Mouse (Mus musculus) cerebellum, adult 2 months (tissue): ENCODE data around the gene Pygo1. TPM values are rescaled to one million over a fixed set of nuclear protein-coding genes. Genes with fewer than 3 reads are reported as not detected.

Experiments
- DNase-seq, 2 experiments: peaks; one replicate each; pipeline ENCODE4 v3.0.0; 2021
- H3K27ac ChIP-seq: fragments of 200-500 bp; 2 replicates; pipeline ENCODE4 v1.5.1; 2012; ENCODE audit warnings: low read length, control low read depth, inconsistent platforms; ENCODE audit not compliant: insufficient read depth
- H3K27me3 ChIP-seq: fragments of 200-500 bp; 2 replicates; pipeline ENCODE4 v1.6.1; 2012; ENCODE audit warnings: inconsistent platforms, mild to moderate bottlenecking, low read length, moderate library complexity; ENCODE audit not compliant: control insufficient read depth, insufficient read depth
- H3K4me1 ChIP-seq: fragments of 200-500 bp; 2 replicates; pipeline ENCODE4 v1.6.1; 2011; ENCODE audit warnings: low read length; ENCODE audit not compliant: control insufficient read depth, insufficient read depth
- H3K4me3 ChIP-seq: fragments of 200-500 bp; replicated peaks from 2 replicates; pipeline ENCODE3; 2011; ENCODE audit warnings: mild to moderate bottlenecking, low read depth, low read length, control low read depth; ENCODE audit not compliant: insufficient read depth
- CTCF ChIP-seq: fragments of 200-500 bp; IDR thresholded peaks from 2 replicates; pipeline ENCODE4 v1.5.1; 2011; ENCODE audit warnings: low read depth, mild to moderate bottlenecking, control low read depth, low read length, moderate library complexity, borderline replicate concordance; ENCODE audit not compliant: insufficient read depth
- POLR2A ChIP-seq: fragments of 200-500 bp; IDR thresholded peaks from 2 replicates; pipeline ENCODE4 v1.6.1; 2011; ENCODE audit warnings: low read length, control low read depth, borderline replicate concordance; ENCODE audit not compliant: insufficient read depth
- WGBS: fragments of 180-500 bp; shearing (Covaris S2); methylation state at CpG from one replicate; pipeline ENCODE4 v1.1.7; 2018; 5-methylcytosine and 5-hydroxymethylcytosine counted together
- polyA plus RNA-seq: library from polyadenylated mRNA; depleted of rRNA; stranded (reverse); fragments of >200 nt; gene quantifications from 2 replicates; pipeline ENCODE4 v1.2.3, GENCODE M21; 2012

Gene Pygo1
- polyA plus RNA-seq, 1 experiment, result 10.0 TPM

DNA sequence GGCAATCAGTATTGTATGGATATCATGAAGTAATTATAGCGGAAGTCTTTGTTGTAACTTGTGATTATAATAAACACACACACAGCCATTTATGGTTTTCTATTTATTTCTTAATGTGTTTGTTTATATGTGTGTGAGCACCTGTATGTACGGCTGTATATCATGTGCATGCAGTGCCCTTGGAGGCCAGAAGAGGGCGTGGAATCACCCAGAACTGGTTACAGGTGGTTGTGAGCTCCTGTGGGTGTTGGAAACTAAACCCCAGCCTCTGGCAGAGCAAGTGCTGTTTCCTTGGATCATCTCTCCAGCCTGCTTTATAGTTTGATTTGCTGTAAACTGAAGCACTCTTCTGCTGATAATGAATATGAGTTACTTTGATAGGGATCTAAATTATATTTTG is 18.0 kb downstream of the Pygo1 start:
- Histone ChIP-seq H3K4me3 (no peak overlapping the region), H3K4me1 (no peaks in the 10 kb centered on the region), H3K27ac (no peak overlapping the region), H3K27me3 (no peaks in the 10 kb centered on the region)
- TF ChIP-seq POLR2A (no peak), CTCF (0 out of 2 replicates have a peak, but pooled peaks have one; percentile 4)
- no peak for DNase-seq
- WGBS, result 65% methylated on average over 3 of the region's 3 CpGs

DNA sequence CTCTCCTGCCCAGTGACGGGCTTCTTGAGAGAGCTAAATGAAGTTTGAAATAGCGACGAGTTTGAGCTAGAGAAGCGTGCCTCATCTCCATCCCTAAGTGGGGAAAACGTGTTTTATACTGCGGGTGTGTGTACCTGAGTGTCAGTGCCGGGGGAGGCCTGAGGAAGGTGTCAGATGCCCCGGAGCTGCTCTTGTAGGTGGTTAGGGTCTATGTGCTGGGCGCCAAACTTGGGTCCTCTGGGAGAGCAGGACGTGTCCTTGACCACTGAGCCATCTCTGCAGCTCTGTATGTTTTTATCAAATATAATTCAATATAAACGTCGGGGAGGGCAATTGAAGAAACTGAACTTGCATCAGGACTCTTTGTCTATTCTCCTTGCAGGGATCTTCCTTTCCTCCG is 18.8 kb downstream of the Pygo1 start:
- WGBS, result 93% methylated on average over 13 of the region's 13 CpGs
- H3K4me1 ChIP-seq, result no peaks in the 10 kb centered on the region
- TF ChIP-seq CTCF (no peak), POLR2A (no peak)
- no peak for DNase-seq
- H3K27ac ChIP-seq, result no peak overlapping the region
- H3K27me3 ChIP-seq, result no peaks in the 10 kb centered on the region
- H3K4me3 ChIP-seq, result no peak overlapping the region

DNA sequence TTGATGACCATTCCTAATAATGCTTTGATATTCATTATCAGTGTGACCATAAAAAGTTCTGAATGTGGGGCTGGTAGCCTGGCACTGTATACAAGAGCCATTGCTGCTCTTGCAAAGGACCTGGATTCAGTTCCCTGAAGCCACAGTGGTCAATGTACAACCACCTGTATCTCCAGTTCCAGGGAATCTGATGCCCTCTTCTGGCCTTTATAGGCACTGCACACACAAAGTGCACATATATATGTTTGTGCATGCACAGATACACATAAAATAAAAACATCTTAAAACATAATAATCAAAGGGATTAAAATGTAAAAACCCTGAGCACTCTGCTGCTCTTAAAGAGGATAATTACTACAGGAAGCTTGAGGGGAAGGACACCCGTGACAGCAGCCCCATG is 21.6 kb downstream of the Pygo1 start:
- H3K4me1 ChIP-seq, result no peaks in the 10 kb centered on the region
- no peaks in the 10 kb centered on the region for H3K27me3 ChIP-seq
- DNase-seq, result no peak
- no peak overlapping the region for H3K27ac ChIP-seq
- 100% methylated on average over 1 of the region's 1 CpGs for WGBS
- H3K4me3 ChIP-seq, result no peak overlapping the region
- no peak for TF ChIP-seq CTCF
- TF ChIP-seq POLR2A, result no peak

DNA sequence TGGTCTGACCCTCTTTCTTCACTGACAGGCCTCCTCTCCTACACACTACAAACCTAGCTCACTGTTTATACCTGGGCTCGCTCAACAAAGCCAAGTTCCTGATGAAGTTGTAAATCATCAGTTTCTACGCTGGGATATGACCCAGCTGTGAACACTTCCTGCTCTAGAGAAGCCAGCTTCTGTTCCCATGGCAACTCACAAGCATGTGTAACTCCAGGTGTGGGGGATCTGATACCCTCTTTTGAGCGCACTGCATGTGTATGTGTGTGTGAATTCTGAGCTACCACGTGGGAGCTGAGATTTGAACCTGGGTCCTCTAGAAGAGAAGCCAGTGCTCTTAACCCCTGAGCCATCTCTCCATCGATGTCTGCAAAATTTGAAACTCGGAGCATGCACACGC is 24.1 kb downstream of the Pygo1 start:
- no peak overlapping the region for H3K4me3 ChIP-seq
- H3K4me1 ChIP-seq, result no peaks in the 10 kb centered on the region
- H3K27me3 ChIP-seq, result no peaks in the 10 kb centered on the region
- 82% methylated on average over 7 of the region's 7 CpGs for WGBS
- no peak overlapping the region for H3K27ac ChIP-seq
- DNase-seq, result no peak
- no peak for TF ChIP-seq CTCF
- TF ChIP-seq POLR2A, result no peak

DNA sequence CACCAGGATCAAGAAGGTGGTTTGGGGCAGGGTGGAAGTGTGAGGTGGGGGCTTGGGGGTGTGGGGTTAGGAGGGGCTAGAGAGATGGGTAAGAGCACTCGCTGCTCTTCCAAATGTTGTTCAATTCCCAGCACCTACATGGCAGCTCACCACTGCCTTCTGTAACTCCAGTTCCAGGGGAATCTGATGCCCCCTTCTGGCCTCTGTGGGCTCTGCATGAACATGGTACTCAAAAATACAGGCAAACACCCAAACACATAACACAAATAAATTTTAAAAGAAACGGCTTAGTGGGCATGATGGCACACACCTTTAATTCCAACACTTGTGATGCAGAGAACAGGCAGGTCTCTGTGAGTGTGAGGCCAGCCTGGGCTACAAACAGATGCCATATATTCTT is 29.3 kb downstream of the Pygo1 start:
- DNase-seq, result no peak
- Histone ChIP-seq H3K4me1 (no peaks in the 10 kb centered on the region), H3K4me3 (no peak overlapping the region), H3K27ac (no peak overlapping the region), H3K27me3 (no peaks in the 10 kb centered on the region)
- 50% methylated on average over 2 of the region's 2 CpGs for WGBS
- TF ChIP-seq POLR2A (no peak), CTCF (peak; percentile 30; the same call in 1 of the 2 replicates)

DNA sequence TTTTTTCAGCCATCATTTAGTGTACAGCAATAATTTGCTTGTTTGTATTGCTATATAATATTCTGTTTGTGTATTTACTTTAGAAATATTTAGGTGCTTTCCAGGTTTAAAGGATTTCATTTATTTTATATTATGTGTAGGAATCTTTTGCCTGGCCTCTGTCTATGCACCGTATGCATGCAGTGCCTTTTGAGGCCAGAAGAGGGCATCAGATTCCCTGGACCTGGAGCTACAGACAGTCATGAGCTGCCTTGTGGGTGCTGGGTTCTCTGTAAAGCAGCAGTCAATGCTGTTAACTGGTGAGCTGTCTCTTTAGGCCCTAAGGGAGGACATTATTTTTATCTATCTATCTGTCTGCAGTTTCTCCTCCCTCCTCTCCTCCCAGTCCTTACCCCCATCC is 30.1 kb downstream of the Pygo1 start:
- no peaks in the 10 kb centered on the region for H3K27me3 ChIP-seq
- DNase-seq, result peak; percentile 22 to 44
- 13% methylated on average over 1 of the region's 1 CpGs for WGBS
- H3K4me3 ChIP-seq, result no peak overlapping the region
- no peaks in the 10 kb centered on the region for H3K4me1 ChIP-seq
- H3K27ac ChIP-seq, result no peak overlapping the region
- TF ChIP-seq POLR2A, result no peak
- TF ChIP-seq CTCF, result peak; percentile 62

DNA sequence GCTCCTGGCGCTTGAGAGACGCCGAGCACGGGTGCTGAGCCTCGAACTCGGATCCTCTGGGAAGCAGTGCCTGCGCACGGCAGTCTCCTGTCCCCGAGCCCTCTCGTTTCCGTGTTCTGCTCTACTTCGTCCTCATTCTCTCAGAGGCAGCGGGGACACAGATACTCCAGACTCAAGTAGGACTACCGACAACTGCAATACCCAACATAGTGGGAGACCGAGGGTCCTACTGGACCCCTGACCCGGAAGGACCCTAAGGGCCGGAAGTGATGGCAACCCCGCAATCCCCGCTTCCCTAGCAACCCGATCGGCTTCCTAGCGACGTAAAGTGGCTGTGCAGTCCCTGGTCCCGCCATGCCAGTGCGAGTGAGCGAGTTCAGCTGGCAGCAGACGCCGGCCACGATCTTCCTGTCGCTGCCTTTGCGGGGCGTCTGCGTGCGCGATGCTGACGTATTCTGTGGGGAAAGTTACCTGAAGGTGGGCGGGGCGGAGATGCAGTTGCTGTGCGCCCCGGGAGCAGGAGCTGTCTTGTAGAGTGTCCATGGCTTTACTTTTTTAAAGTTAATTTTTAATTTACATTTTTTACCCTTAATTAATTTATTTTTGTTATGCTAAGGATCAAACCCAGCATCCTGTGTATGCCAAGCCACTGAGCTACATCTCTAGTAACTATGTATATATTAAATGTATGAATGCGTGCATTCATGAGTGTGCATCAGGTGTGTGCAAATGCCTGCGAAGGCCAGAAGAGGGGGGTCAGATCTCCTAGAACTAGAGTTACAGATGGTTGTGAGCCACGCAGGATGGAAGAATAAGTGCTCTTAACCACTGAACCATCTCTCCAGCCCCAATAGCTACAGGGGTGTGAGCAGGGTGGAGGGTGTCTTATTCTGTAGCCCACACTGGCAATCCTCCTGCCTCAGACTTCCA is 33.3 kb downstream of the Pygo1 start, which contains the start of the genes Dyx1c1 and Gm44503:
Gene Dyx1c1 (plus strand): TSS at position 265 of the 930 bp plus-strand sequence.
Gene Gm44503 (plus strand): TSS at position 332 of the 930 bp plus-strand sequence.
- peak; percentile 69 to 72 for DNase-seq
- no peak within 1 kb of the TSS for H3K27ac ChIP-seq
- 2% methylated on average over 43 of the region's 43 CpGs for WGBS
- H3K27me3 ChIP-seq, result no peaks in the 10 kb centered on the region
- H3K4me3 ChIP-seq, result peak within 1 kb of the TSS; percentile 90
- H3K4me1 ChIP-seq, result no peaks in the 10 kb centered on the region
- no peak for TF ChIP-seq CTCF
- TF ChIP-seq POLR2A, result peak; percentile 33; the same call in 1 of the 2 replicates

DNA sequence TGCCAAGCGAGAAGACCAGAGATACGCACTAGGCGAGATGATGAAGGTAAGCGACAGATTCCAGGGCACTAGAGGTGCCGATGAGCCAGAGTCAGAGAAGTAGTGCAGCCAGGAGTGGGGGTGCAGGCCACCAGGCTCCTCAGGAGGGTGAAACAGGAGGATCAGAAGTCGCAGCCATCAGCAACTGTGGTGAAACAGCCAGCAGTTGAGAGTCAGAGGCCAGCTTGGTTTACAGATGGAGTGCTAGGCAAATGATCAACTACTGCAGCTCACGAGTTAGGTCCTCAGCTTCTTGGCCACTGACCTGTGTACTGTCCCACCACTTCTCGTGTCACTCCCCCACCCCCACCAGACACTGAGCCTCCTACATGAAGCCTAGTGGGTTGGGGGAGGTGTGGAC is 35.9 kb downstream of the Pygo1 start:
- no peak overlapping the region for H3K4me3 ChIP-seq
- H3K27me3 ChIP-seq, result no peaks in the 10 kb centered on the region
- TF ChIP-seq POLR2A (no peak), CTCF (no peak)
- H3K27ac ChIP-seq, result no peak overlapping the region
- WGBS, result 79% methylated on average over 8 of the region's 8 CpGs
- DNase-seq, result no peak
- no peaks in the 10 kb centered on the region for H3K4me1 ChIP-seq
